Mouse (Mus musculus): ENCODE measurements around the gene Bbs9.

Gene Bbs9

GRCm38 (mm10) chr9:22695392-22695791 is 219.9 kb downstream of the Bbs9 start:
- DNase-seq (ENCODE audit: low read depth): no peak

GRCm38 (mm10) chr9:22696809-22697374 is 221.4 kb downstream of the Bbs9 start:
- no peak for DNase-seq (ENCODE audit: low read depth)

- no peak for DNase-seq (ENCODE audit: low read depth)
Measured at GRCm38 (mm10) chr9:22697811-22698210, 222.3 kb downstream of the Bbs9 start.

DNA sequence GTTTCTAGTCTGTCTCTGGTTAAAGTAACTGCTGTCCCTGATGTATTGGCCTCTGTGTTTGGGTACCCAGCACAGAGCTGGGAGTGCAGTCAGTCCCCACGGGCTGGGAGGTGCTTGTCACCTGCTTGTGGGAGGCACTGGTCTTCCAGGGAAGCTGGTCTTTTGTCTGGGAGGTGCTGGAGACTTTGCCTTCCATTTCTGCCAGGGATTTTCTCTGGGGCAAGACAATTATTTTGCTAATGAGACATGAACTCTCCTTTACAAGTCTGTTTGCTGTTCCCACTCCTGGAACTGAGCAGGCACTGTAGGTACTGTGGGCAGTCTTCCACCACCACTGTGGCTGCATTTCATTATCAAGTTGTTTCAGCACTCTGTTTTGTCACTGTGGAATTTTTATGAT is 223.0 kb downstream of the Bbs9 start:
- DNase-seq (ENCODE audit: low read depth): no peak

- no peak for DNase-seq (ENCODE audit: low read depth)
Measured at GRCm38 (mm10) chr9:22702065-22702611, 226.6 kb downstream of the Bbs9 start.

DNA sequence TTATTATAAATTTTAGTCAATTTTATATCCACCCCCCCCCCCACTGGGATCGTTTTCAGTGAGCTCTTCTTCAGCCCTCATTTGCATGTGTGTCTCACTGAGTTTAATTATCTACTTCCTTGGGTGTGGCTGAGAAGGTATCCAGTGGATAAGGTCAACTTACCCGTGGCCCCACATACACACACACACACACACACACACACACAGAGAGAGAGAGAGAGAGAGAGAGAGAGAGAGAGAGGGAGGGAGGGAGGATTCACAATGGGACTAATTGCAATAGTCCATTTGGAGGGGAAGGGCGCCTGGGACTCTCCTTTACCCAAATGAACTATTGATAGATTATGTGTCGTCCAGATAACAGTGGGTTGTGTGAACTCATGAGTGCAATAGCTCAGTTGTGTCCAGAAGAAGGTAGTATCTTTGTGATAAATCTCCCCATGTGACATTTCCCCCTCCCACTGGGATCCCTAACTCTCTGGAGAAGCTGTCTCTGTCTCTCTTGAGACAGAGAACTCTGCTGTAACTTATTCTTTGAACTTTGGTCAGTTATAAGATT is 227.4 kb downstream of the Bbs9 start:
- no peak for DNase-seq (ENCODE audit: low read depth)

GRCm38 (mm10) chr9:22703541-22703940 is 228.0 kb downstream of the Bbs9 start:
- DNase-seq (ENCODE audit: low read depth): no peak

DNA sequence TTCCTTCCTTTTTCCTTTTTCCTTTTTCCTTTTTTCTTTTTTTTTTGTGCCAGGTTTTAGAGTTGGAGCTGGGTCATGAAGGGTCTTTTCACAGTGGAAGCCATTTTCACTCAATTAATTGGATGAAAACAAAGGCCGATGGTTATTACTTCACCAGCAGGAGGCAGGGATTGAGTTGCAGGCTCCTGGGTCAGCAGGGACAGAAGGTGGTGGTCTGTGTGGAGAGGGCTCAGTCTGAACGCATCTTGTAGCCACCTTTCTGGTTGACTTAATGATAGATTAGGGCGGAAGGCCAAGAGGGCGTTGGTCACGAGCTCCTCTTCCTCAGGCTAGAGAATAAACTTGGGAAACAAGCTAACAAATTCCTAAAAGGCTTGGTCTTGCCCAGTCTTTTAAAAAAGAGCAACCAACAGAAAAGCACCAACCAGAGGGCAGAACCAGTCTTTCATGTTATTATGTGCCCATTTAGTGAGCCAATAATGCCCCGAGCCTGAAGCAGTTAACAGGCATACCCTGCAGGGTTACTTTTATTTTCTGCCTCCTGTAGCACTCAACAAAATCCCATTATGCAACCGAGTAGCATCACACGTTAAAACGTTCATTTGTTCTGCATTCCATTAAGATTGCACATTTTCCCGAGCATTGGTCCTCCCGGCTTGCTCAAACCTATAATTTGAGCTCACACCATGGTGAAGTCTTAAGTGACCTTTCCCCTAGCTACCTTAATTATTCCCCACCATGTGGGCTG is 231.8 kb downstream of the Bbs9 start:
- DNase-seq (ENCODE audit: low read depth): no peak

GRCm38 (mm10) chr9:22708970-22709726 is 233.6 kb downstream of the Bbs9 start:
- DNase-seq (ENCODE audit: low read depth): peak; percentile 48

DNA sequence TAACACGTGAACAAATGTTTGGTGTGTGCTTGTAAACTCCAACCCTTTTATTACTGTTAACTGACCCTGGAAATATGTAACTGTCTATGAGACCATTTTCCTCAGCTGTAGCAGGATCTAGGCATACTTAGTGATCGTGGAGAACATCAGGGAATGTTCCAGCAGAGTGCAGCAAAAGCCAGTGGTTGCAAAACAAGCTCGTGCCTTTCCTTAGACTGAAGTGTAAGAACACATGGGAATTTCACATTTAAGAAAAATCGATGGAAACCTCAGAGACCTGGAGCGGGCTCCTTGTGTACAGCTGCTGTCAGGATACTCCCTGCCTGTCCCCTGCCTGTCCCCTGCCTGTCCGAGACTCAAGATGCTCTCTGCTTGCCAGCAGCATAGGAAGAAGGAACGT is 234.5 kb downstream of the Bbs9 start:
- peak; percentile 70 for DNase-seq (ENCODE audit: low read depth)

- DNase-seq (ENCODE audit: low read depth): no peak
Measured at GRCm38 (mm10) chr9:22711339-22711738, 235.8 kb downstream of the Bbs9 start.

DNA sequence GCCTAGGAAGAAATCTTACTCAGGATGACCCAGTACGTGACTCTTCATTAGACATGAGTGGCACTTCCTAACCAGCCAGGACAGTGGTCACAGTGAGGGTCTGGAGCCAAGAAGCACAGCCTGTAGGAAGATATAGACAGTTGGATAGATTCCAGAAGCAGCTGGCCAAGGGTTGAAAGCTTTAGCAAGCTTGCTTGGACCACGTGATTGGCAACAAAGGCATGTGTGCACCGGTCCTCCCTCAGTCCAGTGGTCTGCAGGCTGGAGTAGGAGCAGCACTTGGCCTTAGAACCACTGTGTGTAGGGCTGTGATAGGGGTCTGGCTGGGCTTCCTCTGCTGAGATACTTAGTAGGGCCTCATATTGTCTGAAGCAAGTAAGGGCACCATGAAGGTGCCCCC is 237.2 kb downstream of the Bbs9 start:
- no peak for DNase-seq (ENCODE audit: low read depth)

- DNase-seq (ENCODE audit: low read depth): peak; percentile 66
Measured at GRCm38 (mm10) chr9:22713286-22713685, 237.8 kb downstream of the Bbs9 start.

- no peak for DNase-seq (ENCODE audit: low read depth)
Measured at GRCm38 (mm10) chr9:22717583-22717982, 242.1 kb downstream of the Bbs9 start.

DNA sequence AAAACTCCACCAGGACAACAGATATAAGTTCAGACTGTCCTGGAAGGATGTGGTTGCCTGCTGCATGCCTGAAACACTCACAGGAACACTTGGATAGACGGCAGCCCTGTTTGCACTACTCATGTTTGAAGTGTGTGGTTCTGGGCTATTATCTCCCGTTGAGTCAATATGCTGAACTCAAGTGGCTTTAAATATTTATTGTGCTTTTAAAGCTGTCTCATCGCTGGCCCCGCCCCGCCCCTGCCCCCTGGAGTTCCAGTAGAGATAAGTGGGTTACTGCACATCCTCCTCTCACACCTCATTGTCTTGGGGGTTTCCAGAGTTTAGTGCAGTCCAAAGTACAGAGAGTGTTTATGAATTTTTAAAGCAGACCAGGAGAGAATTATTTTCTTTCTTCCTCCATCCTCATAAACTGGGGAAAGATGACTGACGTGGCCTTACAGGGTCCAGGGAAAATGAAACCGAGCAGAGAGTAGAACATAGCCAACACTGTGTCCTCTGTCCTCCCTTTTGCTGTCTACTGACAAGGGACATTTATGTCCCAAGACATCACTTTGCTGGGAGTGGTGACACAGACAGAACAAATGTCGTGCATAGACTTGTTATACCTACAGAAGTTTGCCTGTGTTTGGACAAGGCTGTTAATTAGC is 242.8 kb downstream of the Bbs9 start:
- DNase-seq (ENCODE audit: low read depth): no peak

GRCm38 (mm10) chr9:22732646-22733045 is 257.1 kb downstream of the Bbs9 start:
- no peak for DNase-seq (ENCODE audit: low read depth)

GRCm38 (mm10) chr9:22734954-22735353 is 259.4 kb downstream of the Bbs9 start:
- no peak for DNase-seq (ENCODE audit: low read depth)

GRCm38 (mm10) chr9:22735385-22735784 is 259.9 kb downstream of the Bbs9 start:
- DNase-seq (ENCODE audit: low read depth): no peak

GRCm38 (mm10) chr9:22737893-22738292 is 262.4 kb downstream of the Bbs9 start:
- no peak for DNase-seq (ENCODE audit: low read depth)

GRCm38 (mm10) chr9:22738861-22739260 is 263.3 kb downstream of the Bbs9 start:
- no peak for DNase-seq (ENCODE audit: low read depth)

DNA sequence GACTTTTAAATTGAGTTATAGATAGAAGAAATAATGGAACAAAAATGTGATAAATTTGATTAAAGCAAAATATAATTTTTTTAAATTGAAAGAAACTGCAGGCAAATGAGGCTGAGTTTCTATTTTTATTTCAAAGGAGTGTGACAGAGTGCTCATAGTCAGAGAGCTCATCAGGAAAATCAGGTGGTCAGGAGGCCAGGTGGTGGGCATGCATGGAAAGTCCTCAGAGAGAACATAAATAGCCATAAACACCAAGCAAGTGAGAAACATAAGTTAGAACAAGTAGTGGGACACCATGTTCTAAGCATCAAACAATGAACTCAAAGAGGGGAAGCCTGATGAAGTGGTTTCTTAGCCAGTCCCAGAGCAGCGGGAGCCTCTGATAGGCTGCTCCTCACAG is 266.5 kb downstream of the Bbs9 start:
- DNase-seq (ENCODE audit: low read depth): no peak

DNA sequence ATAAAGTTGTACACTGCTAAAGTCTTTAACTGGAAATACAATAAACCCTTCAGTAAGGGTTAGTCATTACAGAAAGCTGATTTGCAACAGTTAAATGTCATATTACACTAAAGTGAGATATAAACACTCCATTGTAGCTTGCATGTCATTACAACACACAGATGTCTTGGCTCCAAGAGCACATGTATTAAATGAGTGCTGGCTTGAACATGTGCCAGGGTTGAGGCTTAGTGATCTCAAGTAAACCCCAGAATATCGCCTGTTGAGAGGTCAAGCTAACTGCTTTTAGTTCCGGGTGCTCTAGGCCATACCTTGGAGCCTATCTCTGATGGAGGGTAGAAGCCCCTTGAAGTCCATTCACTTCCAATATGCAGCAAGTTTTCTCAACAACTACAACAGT is 273.1 kb downstream of the Bbs9 start:
- DNase-seq (ENCODE audit: low read depth): peak; percentile 74
